Mouse (Mus musculus) heart, embryonic 13.5 days (tissue): Measurements from ENCODE around the gene Kif12. TPM values are rescaled to one million over a fixed set of nuclear protein-coding genes. Genes with fewer than 3 reads are reported as not detected.

Experiments
- ATAC-seq: fragments of 200-750 bp; cut with Nextera tagmentation; 2 replicates; pipeline ENCODE4 v1.8.0; 2017; ENCODE audit warnings: moderate TSS enrichment; ENCODE audit not compliant: insufficient number of reproducible peaks, low FRiP score, low TSS enrichment; ENCODE audit errors: extremely low read depth
- H3K27ac ChIP-seq: fragments of 300-500 bp; sonication (generic); replicated peaks from 2 replicates; pipeline ENCODE4 v1.5.1; 2015; ENCODE audit warnings: moderate library complexity, mild to moderate bottlenecking, inconsistent platforms
- H3K27me3 ChIP-seq: fragments of 300-500 bp; sonication (generic); replicated peaks from 2 replicates; pipeline ENCODE4 v1.6.1; 2015; ENCODE audit warnings: mild to moderate bottlenecking, inconsistent platforms
- H3K36me3 ChIP-seq: fragments of 300-500 bp; sonication (generic); 2 replicates; pipeline ENCODE4 v1.6.1; 2015; ENCODE audit warnings: mild to moderate bottlenecking, inconsistent platforms
- H3K4me1 ChIP-seq: fragments of 300-500 bp; sonication (generic); 2 replicates; pipeline ENCODE4 v1.6.1; 2015; ENCODE audit warnings: inconsistent platforms
- H3K4me2 ChIP-seq: fragments of 300-500 bp; sonication (generic); 2 replicates; pipeline ENCODE4 v1.6.1; 2015; ENCODE audit warnings: inconsistent platforms, mild to moderate bottlenecking, moderate library complexity
- H3K4me3 ChIP-seq: fragments of 300-500 bp; sonication (generic); 2 replicates; pipeline ENCODE4 v1.5.1; 2015; ENCODE audit warnings: moderate library complexity, mild to moderate bottlenecking, inconsistent platforms
- H3K9ac ChIP-seq: fragments of 300-500 bp; sonication (generic); 2 replicates; pipeline ENCODE4 v1.6.1; 2015; ENCODE audit warnings: inconsistent platforms, mild to moderate bottlenecking, moderate library complexity
- H3K9me3 ChIP-seq: fragments of 300-500 bp; sonication (generic); 2 replicates; pipeline ENCODE4 v1.6.1; 2016; ENCODE audit warnings: inconsistent platforms
- WGBS: fragments of 180-500 bp; shearing (Covaris S2); methylation state at CpG from one replicate; pipeline ENCODE4 v1.1.7; 2015; ENCODE audit warnings: mixed read lengths; 5-methylcytosine and 5-hydroxymethylcytosine counted together
- polyA plus RNA-seq: library from polyadenylated mRNA; unstranded; fragments of >200 nt; fragmentation: Nextera tagmentation; extraction: Ambion mirVana; gene quantifications from 2 replicates; pipeline ENCODE4 v1.2.1, GENCODE M21; 2015

Kif12 gene
- polyA plus RNA-seq, 1 experiment from 2014 or later = 0.90 TPM

DNA sequence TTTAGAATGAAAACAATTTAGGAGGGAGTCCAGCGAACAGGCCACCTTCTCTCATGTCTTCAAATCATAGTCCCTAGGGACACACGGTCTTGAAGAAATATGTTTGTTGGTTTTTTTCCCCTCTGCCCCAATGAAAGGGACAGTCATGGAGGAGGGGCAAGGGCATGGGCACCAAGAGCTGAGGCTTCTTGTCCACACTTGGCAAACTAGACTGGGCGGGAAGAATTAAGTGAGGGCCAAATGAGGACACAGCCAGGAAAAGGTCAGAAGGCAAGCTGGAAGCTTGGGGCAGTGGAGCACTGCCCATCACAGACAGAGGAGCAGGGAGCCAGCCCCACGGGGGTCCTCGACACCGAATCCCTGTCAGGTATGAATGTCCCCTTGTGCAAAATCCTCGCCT lies 31.9 kb upstream of the Kif12 start:
- no peak for ATAC-seq
- no peaks in the 10 kb centered on the region for H3K27me3 ChIP-seq
- no peaks in the 10 kb centered on the region for H3K9me3 ChIP-seq
- H3K4me1 ChIP-seq = peaks cover 29% of the 10 kb centered on the region
- H3K9ac ChIP-seq = no peak overlapping the region
- no peak overlapping the region for H3K4me2 ChIP-seq
- no peak overlapping the region for H3K4me3 ChIP-seq
- H3K36me3 ChIP-seq = no peaks in the 10 kb centered on the region
- 78% methylated on average over 7 of the region's 7 CpGs for whole genome bisulfite sequencing
- H3K27ac ChIP-seq = no peak overlapping the region

DNA sequence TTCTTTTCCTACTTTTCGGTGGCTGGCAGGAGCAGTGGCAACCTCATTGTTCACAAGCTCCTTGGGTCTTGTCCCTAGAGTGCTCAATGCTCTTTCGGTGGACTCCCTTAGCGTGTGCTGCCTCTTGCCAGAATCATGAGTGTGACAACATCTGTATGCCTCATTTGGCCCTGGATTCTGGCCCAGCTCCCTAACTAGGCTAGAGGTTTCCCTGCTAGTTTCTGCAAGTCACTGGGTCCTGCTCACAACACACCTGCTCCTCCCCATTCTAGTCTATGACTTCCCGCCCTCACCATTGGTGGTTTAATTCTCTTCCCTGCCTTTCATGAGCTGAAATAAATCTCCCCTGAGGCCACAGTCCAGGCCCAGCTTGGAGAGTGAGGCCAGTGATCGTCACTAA lies 27.4 kb upstream of the Kif12 start:
- Histone ChIP-seq H3K27me3 (no peaks in the 10 kb centered on the region), H3K9ac (no peak overlapping the region), H3K4me3 (no peak overlapping the region), H3K9me3 (no peaks in the 10 kb centered on the region), H3K4me1 (no peaks in the 10 kb centered on the region), H3K27ac (no peak overlapping the region), H3K4me2 (no peak overlapping the region), H3K36me3 (no peaks in the 10 kb centered on the region)
- 83% methylated on average over 5 of the region's 5 CpGs for WGBS
- no peak for ATAC-seq

GRCm38 (mm10) chr4:63194366-63194765 lies 22.4 kb upstream of the Kif12 start:
- WGBS = 69% methylated on average over 2 of the region's 2 CpGs
- no peak for ATAC-seq
- no peak overlapping the region for H3K4me3 ChIP-seq

GRCm38 (mm10) chr4:63191641-63192040 lies 19.7 kb upstream of the Kif12 start:
- WGBS = 38% methylated on average over 5 of the region's 5 CpGs
- H3K27me3 ChIP-seq = peaks cover 7% of the 10 kb centered on the region; the same call in 1 of the 2 replicates
- no peak overlapping the region for H3K9ac ChIP-seq
- no peak overlapping the region for H3K4me3 ChIP-seq
- peaks cover 14% of the 10 kb centered on the region for H3K4me1 ChIP-seq
- H3K27ac ChIP-seq = no peak overlapping the region
- no peaks in the 10 kb centered on the region for H3K9me3 ChIP-seq
- no peak overlapping the region for H3K4me2 ChIP-seq
- ATAC-seq = no peak
- H3K36me3 ChIP-seq = no peaks in the 10 kb centered on the region

More at GRCm38 (mm10) chr4:63194366-63194765, 22.4 kb upstream of the Kif12 start:
- Histone ChIP-seq H3K36me3 (no peaks in the 10 kb centered on the region), H3K9ac (no peak overlapping the region), H3K4me1 (peaks cover 8% of the 10 kb centered on the region), H3K27ac (no peak overlapping the region), H3K27me3 (peaks cover 7% of the 10 kb centered on the region; the same call in 1 of the 2 replicates), H3K4me2 (no peak overlapping the region), H3K9me3 (no peaks in the 10 kb centered on the region)

- Histone ChIP-seq H3K9ac (0 out of 2 replicates have a peak overlapping the region, but pooled peaks have one; percentile 12), H3K4me2 (peak overlapping the region; percentile 42), H3K27me3 (peaks cover 23% of the 10 kb centered on the region), H3K27ac (peak overlapping the region; percentile 56), H3K9me3 (no peaks in the 10 kb centered on the region), H3K36me3 (no peaks in the 10 kb centered on the region), H3K4me3 (no peak overlapping the region), H3K4me1 (peaks cover 26% of the 10 kb centered on the region)
- 43% methylated on average over 21 of the region's 21 CpGs for WGBS
- ATAC-seq = peak; percentile 33; the same call in 1 of the 2 replicates
Observed at GRCm38 (mm10) chr4:63186281-63186870, 14.4 kb upstream of the Kif12 start.

GRCm38 (mm10) chr4:63181556-63181955 lies 9.6 kb upstream of the Kif12 start:
- Histone ChIP-seq H3K9me3 (no peaks in the 10 kb centered on the region), H3K27ac (no peak overlapping the region), H3K9ac (no peak overlapping the region), H3K4me1 (peaks cover 16% of the 10 kb centered on the region), H3K36me3 (no peaks in the 10 kb centered on the region), H3K27me3 (peaks cover 15% of the 10 kb centered on the region), H3K4me2 (no peak overlapping the region), H3K4me3 (no peak overlapping the region)
- WGBS = 5% methylated on average over 5 of the region's 5 CpGs
- no peak for ATAC-seq

DNA sequence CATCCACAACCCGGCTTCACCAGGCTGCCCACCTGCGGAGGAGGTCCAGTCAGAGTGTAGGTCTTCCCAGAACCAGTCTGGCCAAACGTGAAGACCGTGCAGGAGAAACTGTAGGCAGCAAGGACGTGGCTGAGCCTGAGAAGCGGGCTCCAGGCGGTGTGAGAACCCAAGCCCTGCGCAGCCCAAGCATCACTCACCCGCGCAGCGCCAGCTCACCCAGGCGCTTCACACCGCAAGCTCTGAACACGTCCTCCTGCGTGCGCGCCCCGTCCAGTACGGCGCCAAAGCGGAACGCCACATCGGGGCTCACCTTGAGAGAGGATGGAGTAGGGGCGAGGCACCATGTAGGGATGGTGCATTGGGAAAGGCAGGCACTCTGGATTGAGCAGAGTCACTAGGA lies 809 bp downstream of the Kif12 start:
- Histone ChIP-seq H3K27me3 (peaks cover 66% of the 10 kb centered on the region), H3K4me3 (no peak overlapping the region)

DNA sequence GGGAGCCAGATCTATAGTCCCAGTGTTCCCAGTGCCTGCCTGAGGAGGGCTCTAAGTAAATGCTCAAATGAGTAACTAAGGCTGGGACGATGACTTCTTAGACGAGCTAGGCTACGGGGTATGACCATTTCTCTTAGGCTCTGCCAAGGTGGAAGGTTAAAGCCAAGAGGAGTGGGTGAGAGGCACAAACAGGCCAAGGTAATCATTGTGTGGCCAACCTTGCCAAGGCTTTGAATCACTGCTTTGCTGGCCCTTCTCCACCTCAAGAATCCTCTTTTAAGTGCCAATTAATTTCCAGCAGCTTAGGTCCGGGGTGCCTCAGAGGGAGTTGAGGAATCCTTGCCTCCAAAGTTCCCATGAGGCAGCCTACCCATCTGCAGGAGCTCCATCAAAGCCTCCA lies 1.9 kb downstream of the Kif12 start:
- 74% methylated on average over 4 of the region's 4 CpGs for WGBS
- H3K4me2 ChIP-seq = no peak overlapping the region
- no peaks in the 10 kb centered on the region for H3K9me3 ChIP-seq
- no peak overlapping the region for H3K4me3 ChIP-seq
- no peaks in the 10 kb centered on the region for H3K36me3 ChIP-seq
- no peak overlapping the region for H3K27ac ChIP-seq
- H3K9ac ChIP-seq = no peak overlapping the region
- no peak for ATAC-seq
- H3K4me1 ChIP-seq = no peaks in the 10 kb centered on the region
- H3K27me3 ChIP-seq = peaks cover 66% of the 10 kb centered on the region

More for the DNA sequence above, 809 bp downstream of the Kif12 start:
- no peaks in the 10 kb centered on the region for H3K4me1 ChIP-seq
- no peak overlapping the region for H3K27ac ChIP-seq
- H3K9me3 ChIP-seq = no peaks in the 10 kb centered on the region
- no peak overlapping the region for H3K4me2 ChIP-seq
- no peak overlapping the region for H3K9ac ChIP-seq
- no peak for ATAC-seq
- no peaks in the 10 kb centered on the region for H3K36me3 ChIP-seq
- 32% methylated on average over 24 of the region's 24 CpGs for WGBS

DNA sequence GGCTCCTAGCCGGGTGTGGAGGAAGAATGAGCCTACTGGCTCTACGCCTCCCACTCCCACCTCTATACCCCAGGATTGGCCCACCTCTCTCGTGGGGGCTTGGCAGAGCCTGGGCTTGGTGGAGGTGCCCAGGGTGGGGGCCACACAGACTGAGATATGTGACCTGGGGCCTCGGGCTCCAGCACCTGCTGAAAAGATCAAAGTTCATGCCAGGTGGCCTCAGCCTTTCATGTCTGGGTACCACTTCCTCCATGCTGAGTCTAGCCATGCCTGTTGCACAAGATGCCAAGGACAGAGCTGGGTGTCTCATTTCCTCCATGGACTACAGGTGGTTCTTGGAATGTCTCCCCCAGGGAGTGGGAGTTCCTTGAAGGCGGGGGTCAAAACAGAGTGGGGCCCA lies 5.6 kb downstream of the Kif12 start:
- H3K4me2 ChIP-seq = no peak overlapping the region
- no peaks in the 10 kb centered on the region for H3K4me1 ChIP-seq
- H3K27ac ChIP-seq = no peak overlapping the region
- ATAC-seq = no peak
- H3K36me3 ChIP-seq = no peaks in the 10 kb centered on the region
- H3K9me3 ChIP-seq = no peaks in the 10 kb centered on the region
- 74% methylated on average over 5 of the region's 5 CpGs for WGBS
- H3K27me3 ChIP-seq = peaks cover 46% of the 10 kb centered on the region
- H3K9ac ChIP-seq = no peak overlapping the region
- no peak overlapping the region for H3K4me3 ChIP-seq

GRCm38 (mm10) chr4:63165636-63166035 lies 6.3 kb downstream of the Kif12 start:
- Histone ChIP-seq H3K4me2 (no peak overlapping the region), H3K4me3 (no peak overlapping the region), H3K9ac (no peak overlapping the region), H3K9me3 (no peaks in the 10 kb centered on the region), H3K36me3 (no peaks in the 10 kb centered on the region), H3K4me1 (no peaks in the 10 kb centered on the region), H3K27me3 (peaks cover 39% of the 10 kb centered on the region), H3K27ac (no peak overlapping the region)
- no peak for ATAC-seq
- WGBS = 81% methylated on average over 4 of the region's 4 CpGs

- H3K27ac ChIP-seq = no peak overlapping the region
- no peak for ATAC-seq
- H3K9me3 ChIP-seq = no peaks in the 10 kb centered on the region
- 21% methylated on average over 5 of the region's 5 CpGs for WGBS
- no peaks in the 10 kb centered on the region for H3K27me3 ChIP-seq
- 0 out of 2 replicates have a peak overlapping the region, but pooled peaks have one; percentile 12 for H3K9ac ChIP-seq
- no peak overlapping the region for H3K4me2 ChIP-seq
- no peaks in the 10 kb centered on the region; the same call in 1 of the 2 replicates for H3K4me1 ChIP-seq
- no peaks in the 10 kb centered on the region for H3K36me3 ChIP-seq
- no peak overlapping the region for H3K4me3 ChIP-seq
Observed at GRCm38 (mm10) chr4:63158961-63159592, 12.9 kb downstream of the Kif12 start.

- Histone ChIP-seq H3K36me3 (no peaks in the 10 kb centered on the region), H3K4me1 (no peaks in the 10 kb centered on the region; the same call in 1 of the 2 replicates), H3K27me3 (0 out of 2 replicates have a peak, but pooled peaks cover 3% of the 10 kb centered on the region), H3K27ac (no peak overlapping the region), H3K4me2 (no peak overlapping the region), H3K9ac (no peak overlapping the region), H3K9me3 (no peaks in the 10 kb centered on the region), H3K4me3 (no peak overlapping the region)
- no peak for ATAC-seq
- WGBS = 90% methylated on average over 7 of the region's 7 CpGs
Observed at GRCm38 (mm10) chr4:63158192-63158591, 13.7 kb downstream of the Kif12 start.
